Mouse (Mus musculus): ENCODE results near the gene Slc16a3.

Slc16a3 gene

DNA sequence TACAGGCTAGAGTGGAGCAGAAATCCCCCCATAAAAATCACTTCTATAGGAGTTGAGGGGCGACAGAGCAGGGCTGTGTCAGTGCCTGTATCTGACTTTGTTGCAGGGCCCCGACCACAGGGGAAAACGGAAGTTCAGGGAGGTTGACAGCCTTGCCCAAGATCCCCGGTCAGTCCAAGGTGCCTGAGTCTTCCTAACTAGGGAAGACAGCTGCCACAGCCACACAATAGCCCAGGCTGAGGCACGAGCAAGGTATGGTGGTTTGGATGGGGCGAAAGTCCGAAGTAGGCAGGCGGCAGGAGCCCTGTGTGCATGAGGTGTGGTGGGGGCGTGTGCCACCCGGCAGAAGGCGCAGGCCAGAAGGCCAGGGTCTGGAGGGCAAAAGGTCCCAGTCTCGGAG is at the start of gene Slc16a3:
Gene Slc16a3, plus strand, starts transcription at position 153 of the 400 bp plus-strand sequence.
- in situ Hi-C loops (cut with MboI; ENCODE audit: unreplicated experiment in 2 of 2) = no loop called here

DNA sequence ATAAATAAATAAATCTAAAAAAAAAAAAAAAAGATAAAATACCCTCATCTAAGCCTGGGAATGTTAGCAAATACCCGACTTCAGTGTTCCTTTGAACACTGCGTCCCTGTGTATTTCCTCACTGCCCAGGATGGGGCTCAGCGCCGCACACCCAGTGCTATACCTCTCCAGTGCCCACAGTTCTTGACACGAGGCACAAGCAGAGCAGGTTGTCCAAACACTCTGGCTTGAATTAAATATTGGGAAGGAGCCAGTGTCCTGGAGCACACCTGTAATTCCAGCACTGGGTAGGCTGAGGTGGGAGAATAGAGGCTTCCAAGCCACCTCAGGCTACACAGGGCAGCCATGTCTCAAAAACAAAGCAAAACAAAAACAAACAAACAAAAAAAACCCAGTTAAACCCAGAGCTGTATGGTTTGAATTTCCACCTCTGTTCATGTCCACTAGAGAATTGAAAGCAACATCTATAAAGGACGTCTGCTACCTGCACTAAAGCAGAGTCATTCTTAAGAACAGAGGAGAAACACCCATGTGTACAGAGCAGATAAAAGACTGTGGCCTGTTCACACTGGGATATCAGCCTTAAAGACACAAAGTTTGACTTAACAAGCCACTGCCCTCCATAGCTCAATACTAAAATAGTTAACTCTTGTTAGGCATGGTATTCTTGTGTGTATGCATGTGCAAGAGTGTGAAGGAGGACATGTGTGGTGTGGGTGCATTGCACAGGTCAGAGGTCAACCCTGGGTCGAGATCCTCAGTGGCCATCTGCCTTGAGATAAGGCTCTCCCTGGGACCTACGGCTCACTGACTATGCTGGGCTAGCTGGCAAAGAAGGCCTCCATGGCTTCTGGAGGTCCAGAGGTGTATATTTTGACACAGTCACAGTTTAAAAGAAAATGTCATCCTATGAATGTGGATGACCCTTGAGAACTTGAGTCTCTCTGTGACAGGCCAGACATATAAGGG is 47.7 kb upstream of the Slc16a3 start:
- in situ Hi-C loops (cut with MboI; ENCODE audit: unreplicated experiment in 2 of 2) = no loop called here

DNA sequence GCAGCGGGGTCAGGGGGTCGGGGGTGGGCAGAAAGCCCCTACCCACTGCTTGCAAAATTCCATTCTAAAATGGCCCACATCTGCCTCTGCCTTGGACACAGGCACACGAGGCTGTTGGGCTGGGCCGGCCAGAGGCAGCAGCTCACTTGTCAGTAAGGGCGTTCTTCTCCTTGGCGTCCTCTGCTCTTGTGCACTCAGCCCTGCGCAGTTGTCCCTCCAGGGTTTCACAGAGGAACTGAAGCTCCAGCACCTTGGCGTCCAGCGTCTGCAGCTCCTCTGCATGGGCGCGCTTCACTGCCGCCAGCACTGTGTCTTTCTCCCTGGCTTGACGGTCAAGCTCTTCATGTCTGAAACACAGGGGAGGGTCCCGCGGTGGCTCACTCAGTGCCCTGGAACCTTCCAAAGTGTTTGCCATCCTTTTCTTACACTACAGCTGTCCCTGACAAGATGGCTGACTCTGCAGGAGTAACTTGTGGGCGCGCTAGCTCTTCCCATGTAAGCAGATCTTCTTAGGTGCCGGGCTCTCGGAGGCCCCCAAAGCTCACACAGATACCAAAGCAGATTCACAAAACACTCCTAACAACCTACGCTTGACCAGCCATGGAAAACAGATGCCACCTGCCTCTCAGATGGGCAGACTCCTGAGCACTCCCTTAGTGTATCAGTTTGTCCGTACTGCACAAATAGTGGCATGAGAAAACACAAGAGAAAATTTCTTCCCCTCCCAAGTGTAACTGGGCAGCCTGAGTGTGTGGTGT is 46.4 kb upstream of the Slc16a3 start:
- in situ Hi-C loops (cut with MboI; ENCODE audit: unreplicated experiment in 2 of 2) = no loop called here

DNA sequence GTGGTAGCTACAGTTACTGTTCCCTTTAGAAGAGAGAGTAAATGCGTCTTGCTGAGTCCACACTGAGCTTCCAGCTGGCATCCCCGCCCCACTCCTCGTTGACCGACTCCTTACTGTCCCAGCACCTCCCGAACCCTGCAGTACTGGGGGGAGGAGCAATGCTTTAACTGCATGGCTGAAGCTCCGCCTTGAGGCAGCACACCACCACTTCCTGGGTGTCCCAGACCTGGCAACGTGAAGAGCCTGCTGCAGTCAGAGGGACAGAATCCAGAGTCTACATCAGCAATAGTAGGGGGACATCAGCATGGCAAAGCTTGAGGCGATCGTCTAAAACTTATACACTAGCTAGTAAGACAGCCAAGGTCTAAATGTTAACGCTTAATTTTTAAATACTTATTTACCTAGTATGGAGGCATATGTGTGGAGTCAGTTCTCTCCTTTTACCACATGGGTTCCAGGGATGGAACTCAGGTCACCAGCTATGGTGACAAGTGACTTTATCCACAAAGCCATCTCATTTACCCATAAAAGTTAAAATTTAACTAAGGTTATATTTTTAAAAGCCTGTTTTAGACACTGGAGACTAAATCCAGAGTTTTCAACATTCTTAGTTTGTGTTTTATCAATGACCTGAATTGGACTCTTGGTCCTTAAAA is 45.7 kb upstream of the Slc16a3 start:
- in situ Hi-C loops (cut with MboI; ENCODE audit: unreplicated experiment in 2 of 2) = no loop called here

DNA sequence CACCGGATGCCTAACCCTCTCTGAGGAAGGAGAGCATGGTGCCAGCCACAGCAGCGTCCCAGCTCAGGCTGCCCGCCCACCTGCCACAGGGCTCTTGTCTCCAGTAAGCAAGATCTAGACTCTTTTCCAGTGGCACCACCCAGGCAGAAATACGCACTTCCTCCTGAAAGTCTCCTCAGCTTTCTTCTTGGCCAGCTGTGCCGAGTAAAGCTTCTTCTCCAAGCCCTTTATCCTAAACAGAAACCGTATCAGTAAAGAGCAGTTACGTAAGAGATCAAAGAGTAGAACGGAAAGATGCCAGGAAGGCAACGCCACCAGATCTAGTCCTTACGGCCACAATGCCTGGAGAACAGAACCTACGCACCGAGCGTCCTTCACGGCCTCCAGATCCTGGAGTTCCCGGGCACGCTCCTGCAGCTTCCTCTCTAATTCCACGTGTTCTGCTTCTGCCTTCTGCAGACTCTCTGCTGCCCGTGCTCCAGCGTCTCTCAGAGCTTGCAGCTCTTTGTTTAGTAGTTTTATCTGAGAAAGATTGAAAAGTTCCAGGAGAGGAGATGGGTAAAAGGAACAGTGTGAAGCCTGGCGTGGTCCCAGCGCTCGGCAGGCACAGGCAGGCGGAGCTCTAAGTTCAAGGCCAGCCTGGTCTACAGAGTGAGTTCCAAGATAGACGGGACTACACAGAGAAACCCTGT is 45.0 kb upstream of the Slc16a3 start:
- in situ Hi-C loops (cut with MboI; ENCODE audit: unreplicated experiment in 2 of 2) = no loop called here

DNA sequence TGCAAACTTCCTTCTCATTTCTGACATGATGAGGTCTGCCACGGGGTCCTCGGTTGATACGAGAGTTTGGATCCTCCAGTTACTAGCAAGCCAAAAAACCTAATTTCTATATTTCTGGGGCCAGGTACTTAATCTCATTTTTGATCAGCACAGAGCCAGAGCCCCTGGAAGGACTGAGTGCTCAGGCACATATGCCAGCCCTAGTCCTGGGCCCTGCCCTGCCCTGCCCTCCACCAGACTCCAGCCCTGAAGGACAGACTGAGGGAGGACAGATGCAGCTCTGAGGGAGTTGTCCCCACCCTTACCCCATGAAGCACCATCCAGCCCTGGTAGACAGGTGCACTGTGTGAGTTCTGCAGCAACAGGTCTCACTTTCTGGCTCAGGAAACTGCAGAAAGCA is 43.7 kb upstream of the Slc16a3 start:
- in situ Hi-C loops (cut with MboI; ENCODE audit: unreplicated experiment in 2 of 2) = no loop called here

DNA sequence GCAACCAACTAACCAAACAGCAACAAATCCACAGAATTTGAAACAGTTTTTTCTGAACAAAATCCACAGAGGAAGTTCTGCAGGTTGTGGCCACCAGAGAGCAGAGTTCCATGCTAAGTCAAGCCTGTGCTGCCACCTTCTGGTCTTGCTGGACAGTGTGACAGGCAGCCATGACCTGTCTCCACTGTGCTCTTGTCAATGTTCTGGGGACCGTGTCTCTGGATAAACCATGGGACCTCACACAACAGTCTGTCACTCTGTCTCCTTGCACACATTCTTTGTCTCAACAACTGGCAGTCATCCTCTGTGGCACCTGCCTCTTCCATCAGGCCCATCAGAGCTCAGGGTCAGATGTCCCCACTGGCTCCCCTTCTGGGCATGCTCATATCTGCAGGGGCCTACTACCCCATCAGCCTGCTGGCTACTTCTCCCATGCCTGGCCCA is 42.8 kb upstream of the Slc16a3 start:
- in situ Hi-C loops (cut with MboI; ENCODE audit: unreplicated experiment in 2 of 2) = loop anchor here (5.0 kb wide), 3 partner anchors 78 to 183 kb away; partner anchors contain the start of genes Rac3 (in 2 of the 2) and Fasn (in 1 of the 2)

DNA sequence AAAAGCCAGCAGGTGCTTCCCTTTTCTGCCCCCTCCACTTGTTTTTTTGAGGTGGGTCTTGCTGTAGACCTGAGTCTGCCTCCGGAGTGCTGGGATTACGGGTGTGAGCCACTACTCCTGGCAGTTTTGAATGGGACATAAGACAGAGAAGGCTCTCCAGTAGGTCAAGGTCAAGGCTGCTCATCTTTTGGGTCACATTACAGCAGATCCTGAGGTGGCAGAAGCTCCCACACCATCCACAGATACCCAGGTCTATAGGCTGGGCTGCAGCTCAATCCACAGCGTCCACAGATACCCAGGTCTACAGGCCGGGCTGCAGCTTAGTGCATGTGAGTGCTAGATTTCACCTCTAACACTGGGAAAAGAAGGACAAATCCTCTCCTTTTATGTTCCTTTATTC is 34.5 kb upstream of the Slc16a3 start:
- in situ Hi-C loops (cut with MboI; ENCODE audit: unreplicated experiment in 2 of 2) = no loop called here

DNA sequence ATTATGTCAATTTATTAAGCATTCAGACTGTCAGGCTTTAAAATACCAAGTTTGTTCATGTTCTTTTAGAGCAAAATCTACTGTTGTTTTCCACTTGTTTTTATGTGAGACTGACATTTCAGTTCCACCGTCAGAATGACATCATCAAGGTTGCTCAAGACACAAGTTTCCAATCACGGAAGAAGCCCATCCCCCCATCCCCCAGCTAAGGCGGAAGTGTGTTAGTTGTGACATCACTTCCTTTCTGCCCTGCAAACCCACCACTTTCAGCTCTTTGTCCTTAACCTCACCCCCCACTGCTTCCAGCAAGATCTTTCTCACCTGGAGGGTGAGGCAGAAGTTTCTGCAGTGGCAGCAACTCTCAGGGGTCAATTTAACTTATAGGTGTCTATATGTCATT is 31.8 kb upstream of the Slc16a3 start:
- in situ Hi-C loops (cut with MboI; ENCODE audit: unreplicated experiment in 2 of 2) = no loop called here

DNA sequence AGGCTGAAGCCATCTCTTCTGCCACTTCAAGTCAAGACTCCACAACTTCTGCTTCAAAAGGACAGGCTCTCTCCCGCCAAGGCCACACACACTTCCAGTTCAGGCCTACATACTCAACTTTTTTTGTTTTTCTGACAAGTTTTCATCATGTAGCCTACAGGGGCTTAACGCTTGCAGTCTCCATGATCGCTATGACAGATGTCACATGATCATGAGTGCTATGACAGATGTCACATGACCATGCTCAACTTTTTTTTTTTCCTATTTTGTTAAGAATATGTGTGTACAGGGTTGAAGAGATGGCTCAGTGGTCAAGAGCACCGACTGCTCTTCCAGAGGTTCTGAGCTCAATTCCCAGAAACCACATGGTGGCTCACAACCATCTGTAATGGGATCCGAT is 30.5 kb upstream of the Slc16a3 start:
- in situ Hi-C loops (cut with MboI; ENCODE audit: unreplicated experiment in 2 of 2) = no loop called here

DNA sequence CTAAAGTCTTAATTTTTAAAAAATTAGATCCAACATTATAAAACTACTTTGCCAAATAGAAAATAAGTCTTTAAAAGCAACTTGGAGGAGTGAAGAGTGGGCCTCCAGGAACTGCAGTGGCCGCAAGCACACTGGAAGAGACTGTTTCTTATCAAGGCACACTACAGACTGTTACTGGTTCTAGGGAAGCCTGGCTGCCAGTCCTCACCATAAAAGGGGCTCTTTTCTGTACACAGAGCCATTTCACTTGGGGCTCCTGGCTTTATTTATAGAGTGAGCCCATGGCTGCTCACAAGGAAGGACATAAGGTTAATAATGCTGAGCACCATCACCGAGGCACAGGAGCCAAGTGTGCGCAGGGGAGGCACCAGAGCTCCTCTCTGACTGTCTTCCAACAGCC is 25.8 kb upstream of the Slc16a3 start:
- in situ Hi-C loops (cut with MboI; ENCODE audit: unreplicated experiment in 2 of 2) = no loop called here

DNA sequence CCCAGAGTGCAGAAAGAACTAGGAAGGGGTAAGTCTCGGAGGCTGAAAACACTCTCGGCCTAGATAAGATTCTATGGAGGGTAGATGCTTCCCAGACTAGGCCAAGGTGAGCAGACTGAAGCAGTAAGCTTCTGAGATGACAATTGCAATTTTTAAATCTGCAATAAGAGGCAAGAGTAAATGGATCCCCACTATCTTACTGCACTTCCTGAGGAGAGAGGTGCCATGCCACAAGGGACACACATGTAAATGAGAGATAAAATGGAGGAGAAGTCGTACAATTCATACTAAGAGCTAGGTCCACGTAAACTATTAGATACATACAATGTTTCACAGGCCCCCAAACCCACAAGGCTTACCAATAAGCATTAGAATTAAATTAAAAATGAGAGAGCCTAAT is 19.8 kb upstream of the Slc16a3 start:
- in situ Hi-C loops (cut with MboI; ENCODE audit: unreplicated experiment in 2 of 2) = no loop called here

DNA sequence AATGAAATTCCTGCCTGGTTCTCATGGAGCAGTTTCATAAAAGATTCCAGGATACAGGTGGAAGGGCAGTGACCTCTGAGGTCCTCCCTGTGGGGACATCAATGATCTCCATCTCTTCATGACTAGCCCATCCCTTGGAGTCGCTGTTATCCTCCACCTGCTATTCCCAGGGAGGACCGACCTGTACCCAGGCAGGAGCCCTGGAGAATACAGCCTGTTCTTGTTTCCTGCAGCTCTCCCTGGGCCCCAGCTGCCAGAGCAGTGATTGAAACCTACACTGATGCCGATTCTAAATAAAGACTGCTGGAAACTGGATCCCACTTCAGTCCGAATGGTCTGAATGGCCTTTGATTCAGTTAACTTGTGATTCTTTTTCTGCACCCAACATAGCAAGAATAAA is 16.8 kb upstream of the Slc16a3 start:
- in situ Hi-C loops (cut with MboI; ENCODE audit: unreplicated experiment in 2 of 2) = no loop called here

DNA sequence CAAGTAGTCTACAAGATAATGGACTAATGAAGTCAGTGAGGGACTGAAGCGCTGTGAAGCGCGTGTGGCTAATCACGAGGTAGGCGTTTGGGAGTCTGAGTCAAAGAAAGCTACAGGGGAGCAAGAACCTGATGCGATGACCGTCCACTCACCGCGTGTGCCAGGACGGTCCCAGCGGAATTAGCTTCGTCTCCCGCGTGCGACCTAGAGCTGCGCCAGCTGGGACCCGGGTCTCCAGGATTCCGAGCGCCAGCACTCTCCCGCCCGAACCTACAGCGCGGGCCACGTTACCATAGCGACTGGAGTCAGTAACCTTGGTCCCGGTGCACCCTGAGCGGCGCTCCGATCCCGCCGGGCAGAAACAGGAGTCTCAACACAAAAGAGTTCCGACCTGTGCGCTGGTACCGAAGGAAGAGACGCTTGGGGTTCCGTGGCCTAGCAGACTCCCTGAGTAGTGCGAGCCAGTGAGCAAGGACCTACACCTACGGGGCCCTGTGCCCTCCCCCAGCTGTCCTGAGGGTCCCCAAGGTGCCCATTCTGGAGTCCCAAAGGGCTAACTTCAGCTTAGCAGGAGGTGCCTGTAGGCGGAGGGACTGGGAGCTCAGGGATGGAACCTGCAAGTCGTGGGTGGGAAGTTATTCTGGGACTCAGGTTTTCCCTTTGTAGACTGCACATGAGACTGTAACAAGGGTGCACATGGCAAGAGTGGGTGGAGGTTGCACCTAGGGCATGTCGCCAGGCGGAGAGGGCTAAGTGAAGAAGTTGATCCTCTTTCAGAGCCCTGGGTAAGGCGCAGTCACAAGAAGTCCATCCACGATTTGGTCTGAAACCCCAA is 15.5 kb upstream of the Slc16a3 start, which contains the start of gene Ccdc57:
Gene Ccdc57, minus strand, starts transcription at position 309 of the 835 bp plus-strand sequence.
- in situ Hi-C loops (cut with MboI; ENCODE audit: unreplicated experiment in 2 of 2) = no loop called here

DNA sequence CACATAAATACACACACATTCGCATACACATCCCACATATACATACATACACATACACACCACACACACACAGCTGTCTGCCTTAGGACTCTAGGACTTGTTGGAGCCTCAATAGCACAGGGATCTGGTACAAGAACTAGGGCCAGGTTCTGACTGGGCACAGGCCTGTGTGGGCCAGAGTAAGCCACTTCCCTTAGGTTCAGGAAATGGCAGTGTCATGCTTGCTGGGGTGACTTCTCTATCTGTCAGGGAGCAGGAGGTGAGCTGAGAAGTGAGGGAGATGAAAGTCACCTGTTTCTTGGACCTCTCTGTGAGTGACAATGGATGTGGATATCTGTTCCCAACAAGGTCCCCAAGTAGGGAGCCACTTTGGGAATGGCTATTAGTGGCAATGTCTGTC is 10.3 kb upstream of the Slc16a3 start:
- in situ Hi-C loops (cut with MboI; ENCODE audit: unreplicated experiment in 2 of 2) = no loop called here

DNA sequence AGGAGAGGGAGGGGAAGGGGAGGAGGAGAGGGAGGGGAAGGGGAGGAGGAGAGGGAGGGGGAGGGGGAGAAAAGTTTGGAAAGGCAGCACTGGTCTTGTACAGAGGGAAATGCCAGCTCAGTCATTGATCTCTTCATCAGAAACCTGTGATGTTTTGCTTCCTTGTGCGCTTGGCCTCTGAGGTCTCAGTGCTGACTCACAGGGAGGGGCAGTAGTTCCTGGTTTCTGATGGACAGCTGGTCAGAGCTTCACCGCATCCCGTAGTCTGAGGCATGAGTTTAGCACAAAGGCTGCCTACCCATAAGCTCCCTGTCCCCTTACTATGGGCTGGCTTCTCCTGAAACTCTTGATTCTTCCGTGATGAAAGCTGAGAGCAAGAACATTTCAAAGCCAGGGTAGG is 9.5 kb upstream of the Slc16a3 start:
- in situ Hi-C loops (cut with MboI; ENCODE audit: unreplicated experiment in 2 of 2) = no loop called here

DNA sequence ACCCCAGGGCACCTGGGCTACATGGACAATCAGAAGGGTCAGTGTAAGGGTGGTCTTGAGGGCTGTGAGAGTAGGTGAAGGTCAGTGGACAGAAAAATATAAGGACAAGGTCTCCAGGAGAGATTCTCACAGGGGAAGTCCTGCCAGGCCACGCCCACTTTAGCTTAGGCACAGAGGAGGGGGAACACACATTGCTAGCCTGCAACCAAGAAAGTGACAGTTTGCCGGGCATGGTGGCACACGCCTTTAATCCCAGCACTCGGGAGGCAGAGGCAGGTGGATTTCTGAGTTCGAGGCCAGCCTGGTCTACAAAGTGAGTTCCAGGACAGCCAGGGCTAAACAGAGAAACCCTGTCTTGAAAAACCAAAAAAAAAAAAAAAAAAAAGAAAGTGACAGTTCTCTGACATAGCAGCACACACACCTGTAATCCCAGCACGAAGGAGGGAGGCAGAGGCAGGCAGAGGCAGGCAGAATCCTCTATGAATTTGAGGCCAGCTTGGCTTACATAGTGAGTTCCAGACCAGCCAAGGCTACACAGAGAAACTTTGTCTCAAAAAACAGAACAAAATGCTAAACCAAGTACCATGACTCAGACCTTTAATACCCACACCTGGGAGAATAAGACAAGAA is 8.5 kb upstream of the Slc16a3 start:
- in situ Hi-C loops (cut with MboI; ENCODE audit: unreplicated experiment in 2 of 2) = no loop called here

DNA sequence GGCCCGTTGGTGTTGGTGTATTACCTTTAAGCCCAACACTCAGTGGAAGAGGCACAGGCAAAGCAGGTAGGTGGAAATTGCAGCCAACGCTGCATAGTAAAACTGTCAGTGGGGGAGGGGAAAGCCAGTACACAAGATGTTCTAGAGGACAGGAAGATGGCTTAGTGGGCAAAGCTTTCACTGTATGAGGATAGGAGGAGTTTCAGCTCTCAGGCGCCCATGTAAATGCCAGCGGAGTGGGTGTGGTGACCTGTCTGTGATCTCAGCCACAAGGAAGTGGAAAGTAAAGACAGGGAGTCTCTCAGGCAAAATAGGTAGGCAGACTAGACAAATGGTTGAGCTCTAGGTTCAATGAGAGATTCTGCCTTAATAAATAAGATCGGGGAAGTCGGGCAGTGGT is 7.3 kb upstream of the Slc16a3 start:
- in situ Hi-C loops (cut with MboI; ENCODE audit: unreplicated experiment in 2 of 2) = no loop called here

DNA sequence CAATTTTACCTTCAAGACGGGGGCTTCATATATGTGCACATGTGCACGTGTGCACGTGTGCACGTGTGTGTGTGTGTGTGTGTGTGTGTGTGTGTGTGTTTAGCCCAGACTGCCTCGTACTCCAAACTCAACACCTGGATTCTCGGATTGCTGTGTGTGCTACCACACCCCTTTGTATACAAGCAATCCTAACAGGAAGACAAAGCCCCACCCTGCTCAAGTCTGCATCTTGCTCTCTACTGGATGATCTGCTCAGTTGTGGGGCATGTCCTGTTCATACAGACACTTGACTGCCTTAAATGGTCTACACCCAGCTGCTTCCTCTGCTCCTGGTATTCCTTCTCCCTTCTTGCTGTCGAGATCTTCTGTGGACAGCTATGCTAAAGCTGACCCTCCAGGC is 3.0 kb upstream of the Slc16a3 start:
- in situ Hi-C loops (cut with MboI; ENCODE audit: unreplicated experiment in 2 of 2) = no loop called here
